ENCODE assay signal across 32 mouse cellular contexts in the genomic region with DNA sequence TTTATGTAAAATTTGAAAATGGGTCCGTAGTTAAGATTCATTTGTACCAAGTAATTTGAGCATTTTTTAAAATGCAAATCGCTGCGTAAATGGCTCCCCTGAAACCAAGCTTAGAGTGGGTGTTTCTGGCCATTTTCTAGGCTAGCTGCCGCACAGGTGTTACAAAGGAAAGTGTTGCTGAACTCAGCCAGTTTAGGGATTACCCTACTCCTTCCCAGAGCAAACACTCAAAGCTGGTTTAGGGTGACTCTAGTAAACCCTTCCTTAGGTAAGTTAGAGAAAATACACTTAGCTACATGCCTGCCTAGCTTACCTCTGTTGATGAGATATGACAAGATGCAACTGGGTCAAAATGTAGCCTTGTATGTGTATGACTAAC. TPM values are rescaled to one million over a fixed set of nuclear protein-coding genes. Genes with fewer than 3 reads are reported as not detected.
DNase-seq lines count a peak whose midpoint lies in the region; ATAC-seq lines count a peak whose summit lies in the region.
"Had no signal": no experiment of that assay in that cellular context is flagged by ENCODE, and none has a peak within 500 bp of the region (broad histone marks: within the 10 kb centered on the region; RNA-seq: fewer than 3 reads in every experiment).

No protein-coding gene starts in this region.

- H3K4me2 ChIP-seq in embryonic facial prominence, embryonic 11.5 days (ENCODE audit: low read depth, low read length), result no peak overlapping the region
- no peak overlapping the region for H3K4me2 ChIP-seq in lung, embryonic 15.5 days
- no peak overlapping the region for H3K4me2 ChIP-seq in stomach, embryonic 14.5 days (replicated peaks; ENCODE audit: low read depth, low read length)
- H3K4me2 ChIP-seq: embryonic facial prominence, embryonic 12.5 days; heart, embryonic 11.5 days; hindbrain, embryonic 14.5 days; liver, embryonic 15.5 days; midbrain, embryonic 13.5 days; neural tube, embryonic 13.5 days had no signal

- DNase-seq in embryonic facial prominence, embryonic 11.5 days (ENCODE audit: low spot score), result no peak
- DNase-seq in embryonic facial prominence, embryonic 10.5 days (ENCODE audit: low spot score), result no peak
- DNase-seq in lung, adult 18-20 months, result no peak
- DNase-seq in right cerebral cortex, adult 18-20 months, result no peak
- DNase-seq: adrenal gland, postnatal 10 days; cerebellum, adult 11 months; cerebellum, adult 9-10 months; cerebellum, postnatal 36 days; gastrocnemius, adult 2 months; gastrocnemius, postnatal 36 days; heart, adult 18-20 months; kidney, adult 8-10 months; kidney, postnatal 25 days; right cerebral cortex, postnatal 14 days; thymus, adult 18-20 months; thymus, postnatal 36 days had no signal

- H3K27ac ChIP-seq in embryonic facial prominence, embryonic 11.5 days (replicated peaks; ENCODE audit: low read depth, low read length), result 0 out of 2 replicates have a peak overlapping the region, but pooled peaks have one; percentile 13
- no peak overlapping the region for H3K27ac ChIP-seq in embryonic facial prominence, embryonic 10.5 days (replicated peaks)
- H3K27ac ChIP-seq in lung, embryonic 15.5 days, result peak overlapping the region; percentile 41; the same call in 1 of the 2 replicates
- peak overlapping the region; percentile 72; the same call in 1 of the 2 replicates for H3K27ac ChIP-seq in stomach, embryonic 14.5 days (ENCODE audit: low read length)
- H3K27ac ChIP-seq: embryonic facial prominence, embryonic 12.5 days; forebrain, embryonic 10.5 days; gastrocnemius, adult 2 months; hindbrain, embryonic 14.5 days; liver, embryonic 15.5 days; macrophage; midbrain, embryonic 13.5 days; neural tube, embryonic 13.5 days had no signal

- no peaks in the 10 kb centered on the region for H3K27me3 ChIP-seq in embryonic facial prominence, embryonic 11.5 days (ENCODE audit: control insufficient read depth, insufficient read depth, low read length)
- H3K27me3 ChIP-seq in embryonic facial prominence, embryonic 10.5 days (replicated peaks; ENCODE audit: low read depth, poor library complexity, severe bottlenecking), result no peaks in the 10 kb centered on the region
- no peaks in the 10 kb centered on the region; the same call in 1 of the 2 replicates for H3K27me3 ChIP-seq in lung, embryonic 15.5 days
- H3K27me3 ChIP-seq in stomach, embryonic 14.5 days (ENCODE audit: control insufficient read depth, insufficient read depth, low read length), result no peaks in the 10 kb centered on the region
- H3K27me3 ChIP-seq: embryonic facial prominence, embryonic 12.5 days; liver, embryonic 15.5 days; midbrain, embryonic 13.5 days; neural tube, embryonic 13.5 days; Patski had no signal

- no peaks in the 10 kb centered on the region for H3K9me3 ChIP-seq in embryonic facial prominence, embryonic 11.5 days (replicated peaks; ENCODE audit: control insufficient read depth, low read length)
- peaks cover 5% of the 10 kb centered on the region; the same call in 1 of the 2 replicates for H3K9me3 ChIP-seq in embryonic facial prominence, embryonic 10.5 days
- H3K9me3 ChIP-seq in lung, embryonic 15.5 days, result no peaks in the 10 kb centered on the region
- H3K9me3 ChIP-seq in stomach, embryonic 14.5 days (ENCODE audit: control insufficient read depth, low read depth, low read length), result no peaks in the 10 kb centered on the region; the same call in 1 of the 2 replicates
- H3K9me3 ChIP-seq: embryonic facial prominence, embryonic 12.5 days; forebrain, embryonic 10.5 days; liver, embryonic 15.5 days; neural tube, embryonic 13.5 days had no signal

- WGBS in embryonic facial prominence, embryonic 11.5 days, result 52% methylated on average over 4 of the region's 4 CpGs
- 76% methylated on average over 4 of the region's 4 CpGs for WGBS in embryonic facial prominence, embryonic 10.5 days
- WGBS in lung, embryonic 15.5 days, result 49% methylated on average over 4 of the region's 4 CpGs
- WGBS in stomach, embryonic 14.5 days, result 36% methylated on average over 4 of the region's 4 CpGs

- ATAC-seq in embryonic facial prominence, embryonic 11.5 days (replicated peaks; ENCODE audit: insufficient number of reproducible peaks, low FRiP score, low TSS enrichment, low read depth), result no peak
- no peak for ATAC-seq in lung, embryonic 15.5 days (ENCODE audit: borderline replicate concordance, extremely low read depth, low FRiP score, low TSS enrichment)
- ATAC-seq in stomach, embryonic 14.5 days (ENCODE audit: insufficient number of reproducible peaks, insufficient read depth, low FRiP score, low read depth), result no peak
- no peak for ATAC-seq in cerebellum, adult (ENCODE audit: insufficient number of reproducible peaks, low FRiP score, low TSS enrichment)
- ATAC-seq: forebrain, embryonic 16.5 days; inflammation-experienced regulatory T-cells, adult 6 months; lung, postnatal 0 days; midbrain, embryonic 13.5 days; Patski had no signal

- H3K4me3 ChIP-seq in embryonic facial prominence, embryonic 11.5 days (ENCODE audit: low read depth, low read length), result no peak overlapping the region
- H3K4me3 ChIP-seq in embryonic facial prominence, embryonic 10.5 days, result no peak overlapping the region
- H3K4me3 ChIP-seq in lung, embryonic 15.5 days, result no peak overlapping the region
- H3K4me3 ChIP-seq in stomach, embryonic 14.5 days (ENCODE audit: low read depth, low read length), result no peak overlapping the region
- H3K4me3 ChIP-seq: embryonic facial prominence, embryonic 12.5 days; forebrain, embryonic 10.5 days; gastrocnemius, adult 2 months; liver, embryonic 15.5 days; midbrain, embryonic 13.5 days; neural tube, embryonic 13.5 days had no signal

- H3K4me1 ChIP-seq in embryonic facial prominence, embryonic 11.5 days (ENCODE audit: control insufficient read depth, insufficient read depth, low read length), result no peaks in the 10 kb centered on the region
- peaks cover 25% of the 10 kb centered on the region for H3K4me1 ChIP-seq in embryonic facial prominence, embryonic 10.5 days
- H3K4me1 ChIP-seq in lung, embryonic 15.5 days, result peaks cover 30% of the 10 kb centered on the region
- peaks cover 17% of the 10 kb centered on the region for H3K4me1 ChIP-seq in stomach, embryonic 14.5 days (ENCODE audit: control insufficient read depth, insufficient read depth, low read length)
- H3K4me1 ChIP-seq: forebrain, embryonic 10.5 days; liver, embryonic 15.5 days; midbrain, embryonic 13.5 days; neural tube, embryonic 13.5 days had no signal

- no peak overlapping the region for H3K9ac ChIP-seq in embryonic facial prominence, embryonic 11.5 days (replicated peaks; ENCODE audit: low read length)
- no peak overlapping the region for H3K9ac ChIP-seq in lung, embryonic 15.5 days
- H3K9ac ChIP-seq in stomach, embryonic 14.5 days (replicated peaks; ENCODE audit: low read depth, low read length), result no peak overlapping the region
- H3K9ac ChIP-seq: embryonic facial prominence, embryonic 12.5 days; hindbrain, embryonic 14.5 days; liver, embryonic 15.5 days; midbrain, embryonic 13.5 days; neural tube, embryonic 13.5 days had no signal

- no peaks in the 10 kb centered on the region for H3K36me3 ChIP-seq in embryonic facial prominence, embryonic 11.5 days (replicated peaks; ENCODE audit: control insufficient read depth, insufficient read depth, low read depth, low read length)
- H3K36me3 ChIP-seq in embryonic facial prominence, embryonic 10.5 days (replicated peaks), result peaks cover 9% of the 10 kb centered on the region
- H3K36me3 ChIP-seq in lung, embryonic 15.5 days, result peaks cover 6% of the 10 kb centered on the region
- H3K36me3 ChIP-seq in stomach, embryonic 14.5 days (ENCODE audit: control insufficient read depth, insufficient read depth, low read length), result 0 out of 2 replicates have a peak, but pooled peaks cover under 1% of the 10 kb centered on the region
- H3K36me3 ChIP-seq: liver, embryonic 15.5 days; midbrain, embryonic 13.5 days; neural tube, embryonic 13.5 days had no signal

RNA-seq across cellular contexts. Expression of a gene that starts 42.5 kb away (rescaled TPM):
- 0.45 and 0.77 TPM in 2 replicates for polyA plus RNA-seq in embryonic facial prominence, embryonic 11.5 days (2014; fragmentation: Nextera tagmentation; extraction: Ambion mirVana)
- 0.59 and 0.73 TPM in 2 replicates for polyA plus RNA-seq in embryonic facial prominence, embryonic 10.5 days (2016; fragmentation: Nextera tagmentation; extraction: Ambion mirVana)
- polyA plus RNA-seq in lung, embryonic 15.5 days (2015; fragmentation: Nextera tagmentation; extraction: Ambion mirVana), result 0.25 and 0.30 TPM in 2 replicates
- polyA plus RNA-seq in stomach, embryonic 14.5 days (2014; fragmentation: Nextera tagmentation; extraction: Ambion mirVana), result 0.26 and 0.38 TPM in 2 replicates
- polyA plus RNA-seq: inflammation-experienced regulatory T-cells, adult 6 months; macrophage; Patski; small intestine, adult 2 months had no signal
